Comparison of ENCODE assay signal across 8 mouse cellular contexts in genomic region chr19:5389647-5390046, GRCm38 (mm10). TPM values are rescaled to one million over a fixed set of nuclear protein-coding genes. Genes with fewer than 3 reads are reported as not detected.
A peak's percentile ranks its signal among the peaks of the same experiment; 100 is the strongest.
DNase-seq lines count a peak whose midpoint lies in the region; ATAC-seq and TF ChIP-seq lines count a peak whose summit lies in the region.

No protein-coding gene starts in this region.

- 50% methylated on average over 12 of the region's 12 CpGs for WGBS in hindbrain, embryonic 15.5 days
- under 1% methylated on average over 12 of the region's 12 CpGs for whole genome bisulfite sequencing in liver, embryonic 14.5 days (ENCODE audit: insufficient replicate concordance)
- 50% methylated on average over 12 of the region's 12 CpGs for WGBS in neural tube, embryonic 12.5 days

- peaks cover 5% of the 10 kb centered on the region; the same call in 1 of the 2 replicates for H3K36me3 ChIP-seq in hindbrain, embryonic 15.5 days
- no peaks in the 10 kb centered on the region; the same call in 1 of the 2 replicates for H3K36me3 ChIP-seq in liver, embryonic 14.5 days (replicated peaks; ENCODE audit: control insufficient read depth, insufficient read depth, low read depth)
- H3K36me3 ChIP-seq in neural tube, embryonic 12.5 days = peaks cover 12% of the 10 kb centered on the region

- no peak overlapping the region for H3K27ac ChIP-seq in embryonic fibroblast, embryonic 13.5 days (ENCODE audit: insufficient read depth, low read length)
- no peak overlapping the region for H3K27ac ChIP-seq in hindbrain, embryonic 15.5 days (replicated peaks)
- peak overlapping the region; percentile 92 for H3K27ac ChIP-seq in liver, embryonic 14.5 days
- no peak overlapping the region for H3K27ac ChIP-seq in neural tube, embryonic 12.5 days

- no peaks in the 10 kb centered on the region for H3K4me1 ChIP-seq in embryonic fibroblast, embryonic 13.5 days (ENCODE audit: control insufficient read depth, insufficient read depth, low read length)
- peaks cover 35% of the 10 kb centered on the region for H3K4me1 ChIP-seq in hindbrain, embryonic 15.5 days (replicated peaks)
- H3K4me1 ChIP-seq in liver, embryonic 14.5 days (replicated peaks; ENCODE audit: control insufficient read depth in 2 of 2, insufficient read depth in 2 of 2, low read length in 1 of 2) = peaks cover 23 to 25% of the 10 kb centered on the region in 2 experiments
- H3K4me1 ChIP-seq in neural tube, embryonic 12.5 days = peaks cover 31% of the 10 kb centered on the region

- no peak; the same call in 1 of the 2 replicates for TF ChIP-seq EP300 in liver, embryonic 14.5 days (IDR thresholded peaks at IDR 0.05; ENCODE audit: low read depth)

- no peak overlapping the region for H3K9ac ChIP-seq in hindbrain, embryonic 15.5 days
- H3K9ac ChIP-seq in liver, embryonic 14.5 days (replicated peaks) = peak overlapping the region; percentile 91
- H3K9ac ChIP-seq in neural tube, embryonic 12.5 days = 0 out of 2 replicates have a peak overlapping the region, but pooled peaks have one; percentile 29

- peak overlapping the region; percentile 89 for H3K4me2 ChIP-seq in hindbrain, embryonic 15.5 days
- peak overlapping the region; percentile 99 for H3K4me2 ChIP-seq in liver, embryonic 14.5 days (ENCODE audit: low read depth)
- peak overlapping the region; percentile 93 for H3K4me2 ChIP-seq in neural tube, embryonic 12.5 days (replicated peaks)

- ATAC-seq in hindbrain, embryonic 15.5 days (ENCODE audit: low FRiP score, low read depth) = no peak
- ATAC-seq in liver, embryonic 14.5 days (ENCODE audit: insufficient read depth) = peak; percentile 49; the same call in 1 of the 2 replicates
- ATAC-seq in neural tube, embryonic 12.5 days (ENCODE audit: low FRiP score, low read depth) = no peak

- peak overlapping the region; percentile 81 for H3K4me3 ChIP-seq in embryonic fibroblast, embryonic 13.5 days (ENCODE audit: insufficient read depth, low read length)
- peak overlapping the region; percentile 91 for H3K4me3 ChIP-seq in hindbrain, embryonic 15.5 days
- H3K4me3 ChIP-seq in liver, embryonic 14.5 days (ENCODE audit: insufficient read depth in 1 of 2, low read depth in 2 of 2, low read length in 2 of 2) = peak overlapping the region; percentile 80 to 92
- peak overlapping the region; percentile 100 for H3K4me3 ChIP-seq in neural tube, embryonic 12.5 days

- DNase-seq in urinary bladder, adult 18-20 months (ENCODE audit: low spot score in 2 of 2) = peak; percentile 27 to 43
- DNase-seq in urinary bladder, postnatal 4 days (ENCODE audit: low spot score in 2 of 2) = no peak
- DNase-seq in liver, embryonic 14.5 days (ENCODE audit: low read depth in 3 of 3, low spot score in 3 of 3) = peak; percentile 49 to 58 (median 55)
- no peak for DNase-seq in right cerebral cortex, postnatal 36 days (ENCODE audit: low spot score in 2 of 2)
- DNase-seq in cerebellum, adult 18-20 months = no peak

- TF ChIP-seq CTCF in embryonic fibroblast, embryonic 13.5 days (IDR thresholded peaks at IDR 0.05; ENCODE audit: borderline replicate concordance, insufficient read depth, low read length) = no peak
- TF ChIP-seq CTCF in liver, embryonic 14.5 days (IDR thresholded peaks at IDR 0.05; ENCODE audit: low read depth) = no peak

- TF ChIP-seq POLR2A in embryonic fibroblast, embryonic 13.5 days (IDR thresholded peaks at IDR 0.05; ENCODE audit: low read depth, low read length) = peak; percentile 54; the same call in 1 of the 2 replicates

- H3K27me3 ChIP-seq in hindbrain, embryonic 15.5 days = no peaks in the 10 kb centered on the region
- no peaks in the 10 kb centered on the region for H3K27me3 ChIP-seq in liver, embryonic 14.5 days (ENCODE audit: control insufficient read depth, insufficient read depth, low read length)
- no peaks in the 10 kb centered on the region for H3K27me3 ChIP-seq in neural tube, embryonic 12.5 days (replicated peaks)

- H3K9me3 ChIP-seq in hindbrain, embryonic 15.5 days = no peaks in the 10 kb centered on the region
- no peaks in the 10 kb centered on the region for H3K9me3 ChIP-seq in liver, embryonic 14.5 days (ENCODE audit: control insufficient read depth, low read length)
- no peaks in the 10 kb centered on the region for H3K9me3 ChIP-seq in neural tube, embryonic 12.5 days

RNA-seq across cellular contexts. Expression of gene Sart1, which starts 1.1 kb away (rescaled TPM):
- polyA plus RNA-seq in embryonic fibroblast, embryonic 13.5 days (2011; ENCODE audit: insufficient read length, low read depth, missing spikeins) = 34.7 and 35.3 TPM in 2 replicates
- polyA plus RNA-seq in hindbrain, embryonic 15.5 days (2015; fragmentation: Nextera tagmentation; extraction: Ambion mirVana) = 68.2 and 77.1 TPM in 2 replicates
- 13.1 and 21.7 TPM in 2 replicates for polyA plus RNA-seq in liver, embryonic 14.5 days (2012; rRNA removed)
- polyA plus RNA-seq in liver, embryonic 14.5 days (2014; fragmentation: Nextera tagmentation; extraction: Ambion mirVana) = 24.1 and 26.6 TPM in 2 replicates
- 110 and 112 TPM in 2 replicates for polyA plus RNA-seq in neural tube, embryonic 12.5 days (2016; fragmentation: Nextera tagmentation; extraction: Ambion mirVana)

RNA-seq across cellular contexts. Expression of gene Tsga10ip, which starts 12.7 kb away (rescaled TPM):
- not detected in 2 replicates for polyA plus RNA-seq in embryonic fibroblast, embryonic 13.5 days (2011; ENCODE audit: insufficient read length, low read depth, missing spikeins)
- not detected in 2 replicates for polyA plus RNA-seq in hindbrain, embryonic 15.5 days (2015; fragmentation: Nextera tagmentation; extraction: Ambion mirVana)
- not detected in 2 replicates for polyA plus RNA-seq in liver, embryonic 14.5 days (2012; rRNA removed)
- polyA plus RNA-seq in liver, embryonic 14.5 days (2014; fragmentation: Nextera tagmentation; extraction: Ambion mirVana) = 0.09 TPM in 1 of 2 replicates, not detected in the other
- polyA plus RNA-seq in neural tube, embryonic 12.5 days (2016; fragmentation: Nextera tagmentation; extraction: Ambion mirVana) = 0.24 and 0.25 TPM in 2 replicates

RNA-seq across cellular contexts. Expression of gene Banf1, which starts 22.7 kb away (rescaled TPM):
- 149 and 154 TPM in 2 replicates for polyA plus RNA-seq in embryonic fibroblast, embryonic 13.5 days (2011; ENCODE audit: insufficient read length, low read depth, missing spikeins)
- polyA plus RNA-seq in hindbrain, embryonic 15.5 days (2015; fragmentation: Nextera tagmentation; extraction: Ambion mirVana) = 319 and 333 TPM in 2 replicates
- polyA plus RNA-seq in liver, embryonic 14.5 days (2012; rRNA removed) = 116 and 125 TPM in 2 replicates
- 263 and 278 TPM in 2 replicates for polyA plus RNA-seq in liver, embryonic 14.5 days (2014; fragmentation: Nextera tagmentation; extraction: Ambion mirVana)
- 344 and 354 TPM in 2 replicates for polyA plus RNA-seq in neural tube, embryonic 12.5 days (2016; fragmentation: Nextera tagmentation; extraction: Ambion mirVana)

RNA-seq across cellular contexts. Expression of gene Eif1ad, which starts 23.1 kb away (rescaled TPM):
- 19.5 and 26.6 TPM in 2 replicates for polyA plus RNA-seq in embryonic fibroblast, embryonic 13.5 days (2011; ENCODE audit: insufficient read length, low read depth, missing spikeins)
- 40.7 and 43.3 TPM in 2 replicates for polyA plus RNA-seq in hindbrain, embryonic 15.5 days (2015; fragmentation: Nextera tagmentation; extraction: Ambion mirVana)
- polyA plus RNA-seq in liver, embryonic 14.5 days (2012; rRNA removed) = 18.4 and 22.0 TPM in 2 replicates
- polyA plus RNA-seq in liver, embryonic 14.5 days (2014; fragmentation: Nextera tagmentation; extraction: Ambion mirVana) = 22.9 and 24.3 TPM in 2 replicates
- 69.7 and 70.9 TPM in 2 replicates for polyA plus RNA-seq in neural tube, embryonic 12.5 days (2016; fragmentation: Nextera tagmentation; extraction: Ambion mirVana)

RNA-seq across cellular contexts. Expression of gene Drap1, which starts 35.1 kb away (rescaled TPM):
- 152 and 169 TPM in 2 replicates for polyA plus RNA-seq in embryonic fibroblast, embryonic 13.5 days (2011; ENCODE audit: insufficient read length, low read depth, missing spikeins)
- polyA plus RNA-seq in hindbrain, embryonic 15.5 days (2015; fragmentation: Nextera tagmentation; extraction: Ambion mirVana) = 301 and 311 TPM in 2 replicates
- 38.6 and 64.0 TPM in 2 replicates for polyA plus RNA-seq in liver, embryonic 14.5 days (2012; rRNA removed)
- polyA plus RNA-seq in liver, embryonic 14.5 days (2014; fragmentation: Nextera tagmentation; extraction: Ambion mirVana) = 58.5 and 58.9 TPM in 2 replicates
- 270 and 298 TPM in 2 replicates for polyA plus RNA-seq in neural tube, embryonic 12.5 days (2016; fragmentation: Nextera tagmentation; extraction: Ambion mirVana)

Comparison
In these comparisons a context has a peak if more than half of its experiments do, and no peak if none do; other contexts are left out.
1. DNase-seq: peak in urinary bladder, adult 18-20 months (2 of 2) and liver, embryonic 14.5 days (3 of 3); none in urinary bladder, postnatal 4 days (0 of 2), right cerebral cortex, postnatal 36 days (0 of 2) and cerebellum, adult 18-20 months (0 of 2).
2. Peak in every context shown above with its lines, with median percentiles within 50 percentile points of each other: H3K4me3 ChIP-seq and H3K4me2 ChIP-seq.